22 mouse cellular contexts compared by ENCODE assay signal in genomic region chr15:95989496-95990124, GRCm38 (mm10).
DNase-seq lines count a peak whose midpoint lies in the region; ATAC-seq lines count a peak whose summit lies in the region.
"Had no signal": no experiment of that assay in that cellular context is flagged by ENCODE, and none has a peak within 500 bp of the region (broad histone marks: within the 10 kb centered on the region; RNA-seq: fewer than 3 reads in every experiment).

No protein-coding gene starts in this region.

- no peak overlapping the region for H3K27ac ChIP-seq in neural tube, embryonic 15.5 days (replicated peaks)
- H3K27ac ChIP-seq in hindbrain, embryonic 14.5 days: no peak overlapping the region
- H3K27ac ChIP-seq: forebrain, embryonic 13.5 days; heart, embryonic 10.5 days; intestine, embryonic 15.5 days; limb, embryonic 10.5 days; liver, embryonic 12.5 days had no signal

- 93% methylated on average over 9 of the region's 9 CpGs for whole genome bisulfite sequencing in neural tube, embryonic 15.5 days
- WGBS in hindbrain, embryonic 14.5 days: 89% methylated on average over 9 of the region's 9 CpGs

- no peak overlapping the region for H3K9ac ChIP-seq in neural tube, embryonic 15.5 days (replicated peaks)
- H3K9ac ChIP-seq in hindbrain, embryonic 14.5 days: no peak overlapping the region
- H3K9ac ChIP-seq: forebrain, embryonic 13.5 days; intestine, embryonic 15.5 days; liver, embryonic 12.5 days had no signal

- H3K4me1 ChIP-seq in neural tube, embryonic 15.5 days: no peaks in the 10 kb centered on the region
- H3K4me1 ChIP-seq in hindbrain, embryonic 14.5 days (replicated peaks; ENCODE audit: control insufficient read depth, insufficient read depth, low read length): no peaks in the 10 kb centered on the region
- H3K4me1 ChIP-seq: forebrain, embryonic 13.5 days; heart, embryonic 10.5 days; intestine, embryonic 15.5 days; limb, embryonic 10.5 days; liver, embryonic 12.5 days had no signal

- no peaks in the 10 kb centered on the region for H3K27me3 ChIP-seq in neural tube, embryonic 15.5 days (replicated peaks)
- H3K27me3 ChIP-seq in hindbrain, embryonic 14.5 days (ENCODE audit: control insufficient read depth, insufficient read depth, low read length): no peaks in the 10 kb centered on the region
- H3K27me3 ChIP-seq: forebrain, embryonic 13.5 days; intestine, embryonic 15.5 days; liver, embryonic 12.5 days; megakaryocyte, embryonic 14.5 days had no signal

- DNase-seq in gastrocnemius, adult 18-20 months (ENCODE audit: low spot score): peak; percentile 19
- no peak for DNase-seq in gastrocnemius, postnatal 10 days
- peak; percentile 6 for DNase-seq in neural tube, embryonic 10.5 days (ENCODE audit: extremely low spot score, low spot score)
- peak; percentile 42 for DNase-seq in fat pad, adult 2 months (ENCODE audit: extremely low read depth, low read depth, low spot score)
- DNase-seq in layer of hippocampus, postnatal 36 days: no peak
- DNase-seq in hindbrain, embryonic 14.5 days (ENCODE audit: low spot score): no peak
- DNase-seq: B cell, adult 2 months; cerebellum, adult 11 months; cerebellum, adult 9-11 months; kidney, adult 8-10 months; kidney, postnatal 10 days; lung, adult 2 months; thymus, adult 2 months had no signal

- no peak overlapping the region for H3K4me2 ChIP-seq in neural tube, embryonic 15.5 days
- no peak overlapping the region for H3K4me2 ChIP-seq in hindbrain, embryonic 14.5 days (replicated peaks)
- H3K4me2 ChIP-seq: forebrain, embryonic 13.5 days; intestine, embryonic 15.5 days; liver, embryonic 12.5 days had no signal

- ATAC-seq in neural tube, embryonic 15.5 days (ENCODE audit: low FRiP score): no peak
- no peak for ATAC-seq in hindbrain, embryonic 14.5 days (ENCODE audit: low FRiP score)
- ATAC-seq: forebrain, embryonic 13.5 days; hindbrain, embryonic 16.5 days; intestine, embryonic 15.5 days; liver, embryonic 12.5 days; midbrain, embryonic 16.5 days had no signal

- H3K36me3 ChIP-seq in neural tube, embryonic 15.5 days: no peaks in the 10 kb centered on the region
- H3K36me3 ChIP-seq in hindbrain, embryonic 14.5 days (replicated peaks; ENCODE audit: control insufficient read depth, insufficient read depth): no peaks in the 10 kb centered on the region
- H3K36me3 ChIP-seq: heart, embryonic 10.5 days; intestine, embryonic 15.5 days; limb, embryonic 10.5 days; liver, embryonic 12.5 days had no signal

- 0 out of 2 replicates have a peak, but pooled peaks cover 2% of the 10 kb centered on the region for H3K9me3 ChIP-seq in neural tube, embryonic 15.5 days (replicated peaks)
- H3K9me3 ChIP-seq in hindbrain, embryonic 14.5 days (ENCODE audit: control insufficient read depth, low read length): peaks cover 14% of the 10 kb centered on the region
- H3K9me3 ChIP-seq: intestine, embryonic 15.5 days; limb, embryonic 10.5 days had no signal

- no peak overlapping the region for H3K4me3 ChIP-seq in neural tube, embryonic 15.5 days (replicated peaks)
- H3K4me3 ChIP-seq in hindbrain, embryonic 14.5 days (replicated peaks; ENCODE audit: low read length): no peak overlapping the region
- H3K4me3 ChIP-seq: forebrain, embryonic 13.5 days; heart, embryonic 10.5 days; intestine, embryonic 15.5 days; limb, embryonic 10.5 days; liver, embryonic 12.5 days; megakaryocyte, embryonic 14.5 days had no signal

Comparison
In these comparisons a context has a peak if more than half of its experiments do, and no peak if none do; other contexts are left out.
1. DNase-seq: peak in gastrocnemius, adult 18-20 months (single experiment), neural tube, embryonic 10.5 days (single experiment) and fat pad, adult 2 months (single experiment); none in gastrocnemius, postnatal 10 days (single experiment), layer of hippocampus, postnatal 36 days (0 of 2) and hindbrain, embryonic 14.5 days (single experiment).